ENCODE assay signal across 8 mouse cellular contexts in the genomic region with DNA sequence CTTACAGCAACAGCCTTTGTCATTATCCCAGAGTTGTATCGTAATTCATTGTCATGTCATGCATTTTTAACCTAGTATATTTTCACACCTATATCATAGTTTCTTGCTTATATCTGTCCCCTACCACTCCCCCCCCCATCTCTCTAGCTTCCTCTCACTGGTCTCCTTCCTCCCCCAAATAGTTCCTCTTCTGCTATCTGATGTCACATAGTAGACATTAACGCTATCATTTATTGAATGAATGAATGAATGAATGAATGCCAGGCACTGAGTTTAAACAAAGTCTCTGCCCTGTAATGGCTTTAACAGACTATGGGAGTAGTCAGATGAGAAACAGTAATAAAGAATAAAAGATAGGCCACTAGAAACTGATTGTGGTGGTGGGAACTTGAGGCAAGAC. TPM values are rescaled to one million over a fixed set of nuclear protein-coding genes. Genes with fewer than 3 reads are reported as not detected.
DNase-seq lines count a peak whose midpoint lies in the region; ATAC-seq and TF ChIP-seq lines count a peak whose summit lies in the region.

No protein-coding gene starts in this region.

- DNase-seq in heart, embryonic 10.5 days (ENCODE audit: low spot score) = no peak
- no peak for DNase-seq in heart, adult 11 months
- no peak for DNase-seq in hindbrain, embryonic 11.5 days (ENCODE audit: low spot score)
- DNase-seq in MN1 (ENCODE audit: low spot score) = no peak
- no peak for DNase-seq in kidney, adult 2 months

- H3K9me3 ChIP-seq in heart, embryonic 10.5 days = no peaks in the 10 kb centered on the region
- no peaks in the 10 kb centered on the region for H3K9me3 ChIP-seq in ES-Bruce4 (replicated peaks; ENCODE audit: control insufficient read depth, insufficient read depth, low read length, poor library complexity, severe bottlenecking)
- H3K9me3 ChIP-seq in hindbrain, embryonic 11.5 days (ENCODE audit: control insufficient read depth, low read length) = no peaks in the 10 kb centered on the region

- 69% methylated on average over 2 of the region's 2 CpGs for WGBS in heart, embryonic 10.5 days
- 86% methylated on average over 2 of the region's 2 CpGs for WGBS in hindbrain, embryonic 11.5 days
- 70% methylated on average over 2 of the region's 2 CpGs for WGBS in kidney, adult 2 months

- peak overlapping the region; percentile 41; the same call in 1 of the 2 replicates for H3K9ac ChIP-seq in ES-Bruce4 (ENCODE audit: low read depth, poor library complexity, severe bottlenecking)
- peak overlapping the region; percentile 65 for H3K9ac ChIP-seq in hindbrain, embryonic 11.5 days (ENCODE audit: low read depth, low read length)

- H3K27ac ChIP-seq in heart, embryonic 10.5 days = no peak overlapping the region; the same call in 1 of the 2 replicates
- H3K27ac ChIP-seq in ES-Bruce4 (ENCODE audit: insufficient read depth, low read length) = no peak overlapping the region
- H3K27ac ChIP-seq in hindbrain, embryonic 11.5 days (ENCODE audit: low read depth, low read length) = no peak overlapping the region
- H3K27ac ChIP-seq in kidney, adult 2 months (ENCODE audit: insufficient read depth, low read depth, low read length) = no peak overlapping the region

- peak overlapping the region; percentile 72 for H3K4me3 ChIP-seq in heart, embryonic 10.5 days
- no peak overlapping the region for H3K4me3 ChIP-seq in ES-Bruce4 (ENCODE audit: low read depth, low read length)
- H3K4me3 ChIP-seq in hindbrain, embryonic 11.5 days (ENCODE audit: low read depth, low read length) = peak overlapping the region; percentile 71
- no peak overlapping the region for H3K4me3 ChIP-seq in kidney, adult 2 months (ENCODE audit: insufficient read depth, low read depth, low read length)

- 0 out of 2 replicates have a peak, but pooled peaks cover 3% of the 10 kb centered on the region for H3K36me3 ChIP-seq in heart, embryonic 10.5 days
- H3K36me3 ChIP-seq in ES-Bruce4 (ENCODE audit: control insufficient read depth, insufficient read depth, low read length, poor library complexity, severe bottlenecking) = no peaks in the 10 kb centered on the region
- no peaks in the 10 kb centered on the region for H3K36me3 ChIP-seq in hindbrain, embryonic 11.5 days (ENCODE audit: control insufficient read depth, insufficient read depth, low read length)
- no peaks in the 10 kb centered on the region for H3K36me3 ChIP-seq in kidney, adult 2 months (ENCODE audit: control insufficient read depth, insufficient read depth, low read length)

- H3K4me2 ChIP-seq in hindbrain, embryonic 11.5 days (replicated peaks; ENCODE audit: low read depth, low read length) = peak overlapping the region; percentile 63

- H3K4me1 ChIP-seq in heart, embryonic 10.5 days = peaks cover 17% of the 10 kb centered on the region
- no peaks in the 10 kb centered on the region for H3K4me1 ChIP-seq in ES-Bruce4 (ENCODE audit: control insufficient read depth, insufficient read depth, low read length)
- H3K4me1 ChIP-seq in hindbrain, embryonic 11.5 days (replicated peaks; ENCODE audit: control insufficient read depth, insufficient read depth, low read length) = peaks cover 5% of the 10 kb centered on the region; the same call in 1 of the 2 replicates
- H3K4me1 ChIP-seq in kidney, adult 2 months (ENCODE audit: control insufficient read depth, insufficient read depth, low read length) = peaks cover 2% of the 10 kb centered on the region; the same call in 1 of the 2 replicates

- H3K27me3 ChIP-seq in heart, embryonic 10.5 days (ENCODE audit: insufficient read depth, poor library complexity, severe bottlenecking) = no peaks in the 10 kb centered on the region
- no peaks in the 10 kb centered on the region for H3K27me3 ChIP-seq in ES-Bruce4 (ENCODE audit: control insufficient read depth, insufficient read depth, low read length, poor library complexity, severe bottlenecking)
- no peaks in the 10 kb centered on the region for H3K27me3 ChIP-seq in hindbrain, embryonic 11.5 days (ENCODE audit: control insufficient read depth, insufficient read depth, low read length)
- H3K27me3 ChIP-seq in kidney, adult 2 months (replicated peaks; ENCODE audit: control insufficient read depth, insufficient read depth, low read length) = no peaks in the 10 kb centered on the region

- TF ChIP-seq POLR2A in ES-Bruce4 (IDR thresholded peaks at IDR 0.05; ENCODE audit: insufficient read depth, low read length) = no peak
- TF ChIP-seq POLR2A in kidney, adult 2 months (IDR thresholded peaks at IDR 0.05; ENCODE audit: low read depth, low read length) = no peak

- TF ChIP-seq EP300 in ES-Bruce4 (IDR thresholded peaks at IDR 0.05; ENCODE audit: insufficient read depth, low read depth, low read length) = no peak

- ATAC-seq in hindbrain, embryonic 11.5 days (ENCODE audit: low FRiP score) = no peak
- ATAC-seq in megakaryocyte, adult 5-6 weeks (ENCODE audit: poor library complexity, severe bottlenecking) = peak; percentile 38
- ATAC-seq in inflammation-experienced regulatory T-cells, adult 6 months = no peak

- no peak for TF ChIP-seq CTCF in ES-Bruce4 (IDR thresholded peaks at IDR 0.05; ENCODE audit: low read depth, low read length)
- no peak for TF ChIP-seq CTCF in kidney, adult 2 months (conservative IDR thresholded peaks at IDR 0.05; ENCODE audit: insufficient read depth, insufficient read length, low read depth, low read length)

RNA-seq across cellular contexts. Expression of a gene that starts 0.7 kb away (rescaled TPM):
- polyA plus RNA-seq in heart, embryonic 10.5 days (2016; fragmentation: Nextera tagmentation; extraction: Ambion mirVana) = 9.2 and 9.3 TPM in 2 replicates
- 6.1 and 9.9 TPM in 2 replicates for polyA plus RNA-seq in ES-Bruce4 (2011; ENCODE audit: insufficient read depth, insufficient read length, low read depth, missing spikeins)
- polyA plus RNA-seq in hindbrain, embryonic 11.5 days (2014; fragmentation: Nextera tagmentation; extraction: Ambion mirVana) = 11.8 and 19.4 TPM in 2 replicates
- total RNA-seq in megakaryocyte, adult 5-6 weeks (2015) = 3.5 and 7.1 TPM in 2 replicates
- total RNA-seq in megakaryocyte, adult 5-6 weeks (2017) = 3.9 TPM in 2 replicates
- polyA plus RNA-seq in inflammation-experienced regulatory T-cells, adult 6 months (2017; shearing (Covaris generic)) = 1 to 10 TPM; 1.8 to 3.8 (median 2.9) TPM
- polyA plus RNA-seq in kidney, adult 2 months (2012; rRNA removed) = 1.6 and 2.1 TPM in 2 replicates

RNA-seq across cellular contexts. Expression of a gene that starts 1.0 kb away (rescaled TPM):
- 81.7 and 83.2 TPM in 2 replicates for polyA plus RNA-seq in heart, embryonic 10.5 days (2016; fragmentation: Nextera tagmentation; extraction: Ambion mirVana)
- 58.5 and 61.2 TPM in 2 replicates for polyA plus RNA-seq in ES-Bruce4 (2011; ENCODE audit: insufficient read depth, insufficient read length, low read depth, missing spikeins)
- polyA plus RNA-seq in hindbrain, embryonic 11.5 days (2014; fragmentation: Nextera tagmentation; extraction: Ambion mirVana) = 94.7 and 107 TPM in 2 replicates
- total RNA-seq in megakaryocyte, adult 5-6 weeks (2015) = 28.9 and 33.6 TPM in 2 replicates
- total RNA-seq in megakaryocyte, adult 5-6 weeks (2017) = 13.8 and 14.0 TPM in 2 replicates
- polyA plus RNA-seq in inflammation-experienced regulatory T-cells, adult 6 months (2017; shearing (Covaris generic)) = 100 to 1,000 TPM in 1 of 3 experiments, 10 to 100 TPM in 2; 41.0 to 102 (median 94.5) TPM
- polyA plus RNA-seq in kidney, adult 2 months (2012; rRNA removed) = 40.9 and 43.9 TPM in 2 replicates

Comparison
In these comparisons a context has a peak if more than half of its experiments do, and no peak if none do; other contexts are left out.
1. H3K4me3 ChIP-seq: peak in heart, embryonic 10.5 days (single experiment) and hindbrain, embryonic 11.5 days (single experiment); none in ES-Bruce4 (single experiment) and kidney, adult 2 months (single experiment).